Mouse (Mus musculus): ENCODE data around the gene Vwce. TPM values are rescaled to one million over a fixed set of nuclear protein-coding genes. Genes with fewer than 3 reads are reported as not detected.

Gene Vwce
- polyA plus RNA-seq, 1 experiment, result 0.20 TPM

DNA sequence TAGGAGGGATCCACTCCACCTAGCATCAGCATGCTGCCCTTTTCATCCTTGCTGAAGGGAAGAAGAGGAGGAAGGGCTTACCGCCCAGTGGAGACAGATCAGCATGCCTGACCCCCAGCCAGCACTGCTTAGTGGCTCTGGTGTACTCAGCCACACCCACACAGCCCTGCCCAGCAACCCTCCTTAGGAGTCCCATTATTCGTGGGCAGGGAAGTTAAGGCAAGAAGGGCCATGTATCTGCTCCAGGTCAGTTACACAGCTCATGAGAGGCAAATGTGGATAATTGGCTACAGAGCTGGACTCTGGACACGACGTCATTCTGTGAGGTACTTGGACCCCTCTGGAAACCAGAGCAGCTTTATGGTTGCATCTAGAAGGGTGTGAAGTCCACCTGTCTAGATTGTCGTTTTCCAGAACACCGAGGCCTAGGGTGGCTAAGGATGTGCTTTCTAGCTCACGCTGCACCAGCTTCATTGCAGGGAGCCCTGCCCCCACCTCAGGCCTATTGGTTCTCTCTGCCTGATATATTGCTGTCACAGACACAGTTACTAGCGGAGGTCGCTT, 37.9 kb downstream of the Vwce start:
- Histone ChIP-seq H3K27me3 (ENCODE audit: control insufficient read depth, insufficient read depth, low read length) (no peaks in the 10 kb centered on the region), H3K27ac (ENCODE audit: insufficient read depth, low read length) (no peak overlapping the region), H3K4me3 (replicated peaks; ENCODE audit: insufficient read depth, low read depth, low read length) (no peak overlapping the region), H3K4me1 (ENCODE audit: control insufficient read depth, insufficient read depth, low read length) (no peaks in the 10 kb centered on the region)
- WGBS, result 74% methylated on average over 9 of the region's 9 CpGs
- TF ChIP-seq CTCF (IDR thresholded peaks at IDR 0.05; ENCODE audit: borderline replicate concordance, insufficient read depth, low read depth, low read length), result no peak
- TF ChIP-seq POLR2A (IDR thresholded peaks at IDR 0.05; ENCODE audit: borderline replicate concordance, insufficient read depth, low read length), result no peak
- DNase-seq, result no peak

DNA sequence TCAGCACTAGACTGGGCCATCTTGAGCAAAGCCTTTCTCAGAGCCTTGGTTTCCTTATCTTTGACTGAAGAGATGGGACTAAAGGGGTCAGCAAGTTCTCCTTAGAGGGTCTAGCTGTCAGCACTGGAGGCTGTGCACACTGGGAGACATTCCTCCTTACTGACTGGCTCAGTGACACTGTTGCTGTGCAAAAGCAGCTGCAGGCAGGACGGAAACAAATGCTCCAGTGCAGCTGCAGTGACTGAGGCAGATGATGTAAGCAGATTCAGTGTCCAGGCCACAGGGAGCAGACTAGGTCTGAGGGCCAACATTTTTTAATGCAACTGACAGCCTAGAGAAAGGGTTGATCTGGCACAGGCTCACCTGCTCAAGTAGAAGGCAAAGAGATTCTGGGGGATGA, 39.3 kb downstream of the Vwce start:
- no peak for DNase-seq
- no peaks in the 10 kb centered on the region; the same call in 1 of the 2 replicates for H3K4me1 ChIP-seq (ENCODE audit: control insufficient read depth, insufficient read depth, low read length)
- H3K27me3 ChIP-seq (ENCODE audit: control insufficient read depth, insufficient read depth, low read length), result no peaks in the 10 kb centered on the region
- TF ChIP-seq POLR2A (IDR thresholded peaks at IDR 0.05; ENCODE audit: borderline replicate concordance, insufficient read depth, low read length) (no peak), CTCF (IDR thresholded peaks at IDR 0.05; ENCODE audit: borderline replicate concordance, insufficient read depth, low read depth, low read length) (no peak)
- 44% methylated on average over 1 of the region's 1 CpGs for WGBS
- no peak overlapping the region for H3K4me3 ChIP-seq (replicated peaks; ENCODE audit: insufficient read depth, low read depth, low read length)
- no peak overlapping the region for H3K27ac ChIP-seq (ENCODE audit: insufficient read depth, low read length)

DNA sequence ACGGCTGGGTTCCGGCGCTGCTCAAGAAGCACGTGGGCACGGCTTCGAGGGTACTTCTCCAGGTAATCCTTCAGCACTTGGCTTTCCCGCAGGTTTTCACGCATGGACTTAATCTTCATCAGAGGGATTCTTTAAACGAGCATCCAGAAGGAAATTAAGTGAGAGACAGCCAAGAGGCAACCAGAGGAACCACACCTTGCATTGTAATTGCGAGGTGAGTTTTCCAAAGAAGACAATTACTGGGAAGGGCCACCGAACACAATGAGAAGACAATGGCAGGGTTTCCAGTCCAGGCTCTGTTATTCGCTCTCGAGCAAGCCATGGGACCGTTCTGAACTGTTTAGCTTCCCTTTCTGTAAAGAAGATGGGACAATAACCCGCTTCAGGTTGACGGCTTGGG, 42.6 kb downstream of the Vwce start:
- 88% methylated on average over 16 of the region's 16 CpGs for WGBS
- TF ChIP-seq POLR2A (IDR thresholded peaks at IDR 0.05; ENCODE audit: borderline replicate concordance, insufficient read depth, low read length) (no peak), CTCF (IDR thresholded peaks at IDR 0.05; ENCODE audit: borderline replicate concordance, insufficient read depth, low read depth, low read length) (no peak)
- Histone ChIP-seq H3K4me3 (replicated peaks; ENCODE audit: insufficient read depth, low read depth, low read length) (no peak overlapping the region), H3K27me3 (ENCODE audit: control insufficient read depth, insufficient read depth, low read length) (no peaks in the 10 kb centered on the region), H3K4me1 (ENCODE audit: control insufficient read depth, insufficient read depth, low read length) (peaks cover 5% of the 10 kb centered on the region; the same call in 1 of the 2 replicates), H3K27ac (ENCODE audit: insufficient read depth, low read length) (no peak overlapping the region)
- DNase-seq, result no peak

DNA sequence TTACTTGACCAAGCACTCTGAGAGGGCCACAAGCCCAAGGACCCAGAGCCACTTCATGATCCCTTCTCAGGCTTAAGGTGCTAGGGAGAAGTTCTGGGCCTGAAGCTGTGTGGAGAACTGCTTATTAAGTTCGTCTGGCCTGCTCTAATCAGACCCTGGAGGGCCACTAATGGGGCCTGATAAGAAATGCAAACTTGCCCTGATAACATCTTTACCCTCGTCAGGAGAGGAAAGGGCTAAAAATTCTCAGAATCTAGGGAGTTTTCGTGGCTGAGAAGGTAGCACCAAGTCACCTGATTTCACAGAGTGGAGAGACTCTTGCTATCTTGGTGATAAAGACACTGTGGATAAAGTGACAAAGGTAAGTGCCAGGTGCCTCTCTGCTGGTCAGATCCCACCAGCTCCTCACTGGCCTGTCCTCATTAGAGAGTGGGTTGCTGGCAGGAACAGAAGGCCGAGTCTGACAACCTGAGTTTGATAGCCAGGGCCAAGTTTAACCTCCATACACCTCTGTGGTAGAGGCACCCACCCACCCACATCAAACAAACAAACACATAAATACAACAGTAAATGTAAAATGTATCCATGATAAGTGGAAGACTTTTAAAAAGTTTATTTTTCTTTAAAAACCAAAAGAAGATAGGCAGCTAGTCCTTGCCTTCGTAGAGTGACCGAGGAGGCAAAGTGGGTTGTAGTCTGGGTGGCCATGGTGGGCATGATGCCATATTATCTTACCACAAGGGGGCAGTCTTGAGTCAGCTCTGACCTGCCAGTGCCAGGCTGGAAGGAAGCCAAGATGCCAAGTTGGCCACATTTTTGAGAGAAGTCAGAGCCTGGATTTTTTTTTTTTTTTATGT, 44.1 kb downstream of the Vwce start, which contains the start of gene Pga5:
TSS of gene Pga5 (minus strand) at position 157 of the 857 bp plus-strand sequence.
- peak within 1 kb of the TSS; percentile 52; the same call in 1 of the 2 replicates for H3K27ac ChIP-seq (ENCODE audit: insufficient read depth, low read length)
- peak; percentile 87 to 93 for DNase-seq
- peaks cover 5% of the 10 kb centered on the region; the same call in 1 of the 2 replicates for H3K4me1 ChIP-seq (ENCODE audit: control insufficient read depth, insufficient read depth, low read length)
- TF ChIP-seq POLR2A (IDR thresholded peaks at IDR 0.05; ENCODE audit: borderline replicate concordance, insufficient read depth, low read length), result no peak
- peak; percentile 97 for TF ChIP-seq CTCF (IDR thresholded peaks at IDR 0.05; ENCODE audit: borderline replicate concordance, insufficient read depth, low read depth, low read length)
- no peak within 1 kb of the TSS for H3K4me3 ChIP-seq (replicated peaks; ENCODE audit: insufficient read depth, low read depth, low read length)
- no peaks in the 10 kb centered on the region for H3K27me3 ChIP-seq (ENCODE audit: control insufficient read depth, insufficient read depth, low read length)
- 31% methylated on average over 6 of the region's 6 CpGs for whole genome bisulfite sequencing

DNA sequence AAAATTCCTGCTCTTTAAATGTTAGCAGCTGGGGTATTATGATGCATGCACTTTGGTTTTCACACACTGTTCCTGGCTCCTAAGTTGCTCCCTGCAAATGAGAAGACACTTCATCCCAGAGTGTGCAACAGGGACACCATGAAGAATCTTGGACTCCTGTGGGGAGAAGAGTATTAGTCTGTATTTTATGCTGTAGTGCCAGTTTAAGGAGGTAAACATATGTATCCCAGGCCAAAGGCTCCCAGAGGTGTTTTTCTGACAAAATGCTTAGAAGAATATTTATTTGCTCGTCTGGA, 44.7 kb downstream of the Vwce start:
- H3K4me1 ChIP-seq (ENCODE audit: control insufficient read depth, insufficient read depth, low read length), result peaks cover 5% of the 10 kb centered on the region; the same call in 1 of the 2 replicates
- H3K4me3 ChIP-seq (replicated peaks; ENCODE audit: insufficient read depth, low read depth, low read length), result no peak overlapping the region
- H3K27ac ChIP-seq (ENCODE audit: insufficient read depth, low read length), result peak overlapping the region; percentile 52; the same call in 1 of the 2 replicates
- TF ChIP-seq CTCF (IDR thresholded peaks at IDR 0.05; ENCODE audit: borderline replicate concordance, insufficient read depth, low read depth, low read length) (no peak), POLR2A (IDR thresholded peaks at IDR 0.05; ENCODE audit: borderline replicate concordance, insufficient read depth, low read length) (no peak)
- DNase-seq, result no peak
- WGBS, result 82% methylated on average over 1 of the region's 1 CpGs
- H3K27me3 ChIP-seq (ENCODE audit: control insufficient read depth, insufficient read depth, low read length), result no peaks in the 10 kb centered on the region

DNA sequence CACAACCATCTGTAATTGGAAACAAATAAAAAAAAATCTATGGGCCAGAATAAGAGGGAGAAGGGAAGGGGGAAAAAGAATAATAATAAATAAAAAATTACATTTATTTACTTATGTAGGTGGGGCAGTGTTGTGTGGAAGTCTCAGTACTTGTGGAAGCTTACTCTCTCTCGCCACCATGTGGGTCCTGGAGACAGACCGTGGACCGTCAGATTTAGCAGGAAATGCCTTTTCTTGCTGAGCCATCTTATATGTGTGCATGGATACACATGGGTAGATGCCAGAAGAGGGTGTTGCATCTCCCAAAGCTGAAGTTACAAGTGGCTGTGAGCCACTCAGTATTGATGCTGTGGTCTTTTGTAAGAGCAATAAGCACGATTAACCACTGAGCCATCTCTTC, 47.6 kb downstream of the Vwce start:
- H3K27me3 ChIP-seq (ENCODE audit: control insufficient read depth, insufficient read depth, low read length), result no peaks in the 10 kb centered on the region
- no peak overlapping the region for H3K27ac ChIP-seq (ENCODE audit: insufficient read depth, low read length)
- H3K4me1 ChIP-seq (ENCODE audit: control insufficient read depth, insufficient read depth, low read length), result peaks cover 5% of the 10 kb centered on the region; the same call in 1 of the 2 replicates
- TF ChIP-seq CTCF (IDR thresholded peaks at IDR 0.05; ENCODE audit: borderline replicate concordance, insufficient read depth, low read depth, low read length) (no peak), POLR2A (IDR thresholded peaks at IDR 0.05; ENCODE audit: borderline replicate concordance, insufficient read depth, low read length) (no peak)
- DNase-seq, result no peak
- 57% methylated on average over 4 of the region's 4 CpGs for whole genome bisulfite sequencing
- no peak overlapping the region for H3K4me3 ChIP-seq (replicated peaks; ENCODE audit: insufficient read depth, low read depth, low read length)

DNA sequence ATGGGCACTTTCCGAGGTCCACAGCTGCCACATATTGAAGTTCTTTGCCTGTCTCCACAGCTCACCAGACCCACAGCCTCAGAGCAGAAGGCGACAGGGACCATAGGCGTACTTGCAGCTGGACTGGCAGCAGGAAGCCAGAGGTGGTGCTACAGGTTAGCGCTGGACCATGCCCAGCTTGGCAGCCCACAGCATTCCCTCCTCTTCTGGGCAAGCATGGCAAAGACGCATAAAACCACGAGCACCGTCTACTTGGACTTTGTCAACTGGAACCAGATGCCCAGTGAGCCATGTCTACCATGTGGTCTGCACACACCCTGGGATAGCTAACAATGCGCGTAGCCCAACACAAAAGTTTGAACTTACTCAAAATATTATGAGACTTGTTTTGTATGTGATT, 51.1 kb downstream of the Vwce start:
- TF ChIP-seq POLR2A (IDR thresholded peaks at IDR 0.05; ENCODE audit: borderline replicate concordance, insufficient read depth, low read length) (no peak), CTCF (IDR thresholded peaks at IDR 0.05; ENCODE audit: borderline replicate concordance, insufficient read depth, low read depth, low read length) (no peak)
- Histone ChIP-seq H3K4me1 (ENCODE audit: control insufficient read depth, insufficient read depth, low read length) (peaks cover 5% of the 10 kb centered on the region; the same call in 1 of the 2 replicates), H3K27ac (ENCODE audit: insufficient read depth, low read length) (no peak overlapping the region), H3K4me3 (replicated peaks; ENCODE audit: insufficient read depth, low read depth, low read length) (no peak overlapping the region), H3K27me3 (ENCODE audit: control insufficient read depth, insufficient read depth, low read length) (no peaks in the 10 kb centered on the region)
- WGBS, result 67% methylated on average over 9 of the region's 9 CpGs
- DNase-seq, result no peak

DNA sequence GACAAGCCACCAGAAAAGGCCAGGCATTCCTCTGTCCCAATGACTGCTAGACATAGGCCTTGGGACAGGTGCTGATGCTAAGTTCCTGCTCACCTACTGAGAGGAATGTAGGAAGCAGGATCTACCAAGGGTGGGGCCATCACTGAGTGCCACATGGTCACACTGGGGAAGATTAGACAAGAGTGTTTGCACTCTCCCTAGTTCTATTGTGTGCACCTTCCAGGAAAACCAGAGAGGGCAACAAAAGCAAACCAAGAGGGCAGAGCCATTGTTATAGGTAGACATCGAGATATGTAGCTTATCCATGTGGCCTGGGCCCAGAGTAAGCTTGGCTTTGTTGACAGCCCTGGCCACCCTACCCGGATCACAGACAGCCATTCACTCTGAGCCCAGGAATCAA, 51.7 kb downstream of the Vwce start:
- DNase-seq, result no peak
- Histone ChIP-seq H3K27me3 (ENCODE audit: control insufficient read depth, insufficient read depth, low read length) (no peaks in the 10 kb centered on the region), H3K27ac (ENCODE audit: insufficient read depth, low read length) (no peak overlapping the region), H3K4me3 (replicated peaks; ENCODE audit: insufficient read depth, low read depth, low read length) (no peak overlapping the region), H3K4me1 (ENCODE audit: control insufficient read depth, insufficient read depth, low read length) (peaks cover 6% of the 10 kb centered on the region; the same call in 1 of the 2 replicates)
- WGBS, result 83% methylated on average over 2 of the region's 2 CpGs
- TF ChIP-seq CTCF (IDR thresholded peaks at IDR 0.05; ENCODE audit: borderline replicate concordance, insufficient read depth, low read depth, low read length) (no peak), POLR2A (IDR thresholded peaks at IDR 0.05; ENCODE audit: borderline replicate concordance, insufficient read depth, low read length) (no peak)
